Mouse (Mus musculus) hematopoietic stem cell, adult 5-6 weeks (primary cell): ENCODE measurements at regions not wholly inside any gene's neighbourhood (a gene's known extent, or its start where the extent isn't known, plus 50 kb on each side); places are given as distances from the start of the nearest gene placed in this dataset.
"Not testable (repeated sequence)": the region's sequence is repeated elsewhere in the genome, so short reads cannot be mapped to it uniquely, and the experiment has no call there.

ENCODE experiments used
- ATAC-seq, 2 experiments: fragments of 125-278 bp in 1 of 2; replicated peaks in 1 of 2; 2 replicates each; pipeline ENCODE4 v1.8.0; 2016 to 2017; ENCODE audit warnings: inconsistent platforms in 2 of 2, mild to moderate bottlenecking in 2 of 2, moderate number of reproducible peaks in 2 of 2, low read depth in 1 of 2, moderate TSS enrichment in 1 of 2; ENCODE audit not compliant: low FRiP score in 2 of 2, poor library complexity in 2 of 2, severe bottlenecking in 2 of 2, insufficient read depth in 1 of 2, low TSS enrichment in 1 of 2

- ATAC-seq: no peak
Observed at GRCm38 (mm10) chr14:102215267-102215964, 485.7 kb downstream of the Lmo7 start.

- no peak for ATAC-seq
Observed at GRCm38 (mm10) chr14:102212079-102212478, 482.3 kb downstream of the Lmo7 start.

GRCm38 (mm10) chr14:102204881-102205671 lies 475.3 kb downstream of the Lmo7 start:
- ATAC-seq: no peak

GRCm38 (mm10) chr14:102199430-102199829 lies 469.7 kb downstream of the Lmo7 start:
- ATAC-seq: no peak

- no peak for ATAC-seq
Observed at GRCm38 (mm10) chr14:102190786-102191185, 461.0 kb downstream of the Lmo7 start.

- no peak for ATAC-seq
Observed at GRCm38 (mm10) chr14:102181269-102181668, 451.5 kb downstream of the Lmo7 start.

GRCm38 (mm10) chr14:102171775-102172174 lies 442.0 kb downstream of the Lmo7 start:
- no peak for ATAC-seq

GRCm38 (mm10) chr14:102161291-102162284 lies 431.8 kb downstream of the Lmo7 start:
- no peak for ATAC-seq

- ATAC-seq: not testable (repeated sequence)
Observed at GRCm38 (mm10) chr14:102150410-102150809, 420.7 kb downstream of the Lmo7 start.

- ATAC-seq: no peak
Observed at GRCm38 (mm10) chr14:102142720-102143119, 413.0 kb downstream of the Lmo7 start.

- no peak for ATAC-seq
Observed at GRCm38 (mm10) chr14:102138936-102139335, 409.2 kb downstream of the Lmo7 start.

GRCm38 (mm10) chr14:102118166-102118565 lies 388.4 kb downstream of the Lmo7 start:
- no peak for ATAC-seq

- ATAC-seq: no peak
Observed at GRCm38 (mm10) chr14:102106165-102106564, 376.4 kb downstream of the Lmo7 start.

- no peak for ATAC-seq
Observed at GRCm38 (mm10) chr14:102094105-102094504, 364.3 kb downstream of the Lmo7 start.

- no peak for ATAC-seq
Observed at GRCm38 (mm10) chr14:102092557-102092956, 362.8 kb downstream of the Lmo7 start.

GRCm38 (mm10) chr14:102048932-102049331 lies 319.2 kb downstream of the Lmo7 start:
- no peak for ATAC-seq

- ATAC-seq: no peak
Observed at GRCm38 (mm10) chr14:102048485-102048884, 318.7 kb downstream of the Lmo7 start.

GRCm38 (mm10) chr14:102038145-102038544 lies 308.4 kb downstream of the Lmo7 start:
- no peak for ATAC-seq
